Mouse (Mus musculus) CH12.LX (cell line): Measurements from ENCODE around the gene Avpi1. TPM values are rescaled to one million over a fixed set of nuclear protein-coding genes. Genes with fewer than 3 reads are reported as not detected.

Source experiments
- DNase-seq: peaks from one replicate; pipeline ENCODE4 v3.0.0-alpha.2; 2013; ENCODE audit errors: extremely low read depth
- H3K27ac ChIP-seq: 2 replicates; pipeline ENCODE4 v1.5.1; 2012; ENCODE audit warnings: low read depth, mild to moderate bottlenecking, control low read depth, moderate library complexity; ENCODE audit not compliant: insufficient read depth
- H3K27me3 ChIP-seq: replicated peaks from 2 replicates; pipeline ENCODE3; 2012; ENCODE audit warnings: inconsistent platforms
- H3K36me3 ChIP-seq, 2 experiments: replicated peaks in 1 of 2; 2 replicates each; pipeline versions ENCODE3 to v1.6.1; 2012; ENCODE audit warnings: inconsistent platforms in 1 of 2, low read length in 1 of 2, mild to moderate bottlenecking in 1 of 2, mixed read lengths in 1 of 2, moderate library complexity in 1 of 2; ENCODE audit not compliant: control insufficient read depth in 1 of 2, insufficient read depth in 1 of 2
- H3K4me1 ChIP-seq, 2 experiments: 2 replicates each; pipeline ENCODE4 v1.6.1; 2012; ENCODE audit warnings: inconsistent platforms in 1 of 2, moderate library complexity in 1 of 2; ENCODE audit not compliant: insufficient read depth in 2 of 2, control insufficient read depth in 1 of 2
- H3K4me2 ChIP-seq: 2 replicates; pipeline ENCODE4 v1.6.1; 2012; ENCODE audit warnings: low read depth, mild to moderate bottlenecking, control low read depth; ENCODE audit not compliant: poor library complexity, insufficient read depth, severe bottlenecking
- H3K4me3 ChIP-seq, 3 experiments: fragments of 150-350 bp in 1 of 3; sonication (generic) in 1 of 3; replicated peaks in 1 of 3; 2 replicates each; pipeline versions ENCODE3 to v1.5.1; 2011 to 2012; ENCODE audit warnings: low read depth in 2 of 3, low read length in 2 of 3, mild to moderate bottlenecking in 2 of 3, moderate library complexity in 2 of 3, control low read depth in 1 of 3, improper control_type of control experiment in 1 of 3, inconsistent platforms in 1 of 3, mixed read lengths in 1 of 3; ENCODE audit not compliant: poor library complexity in 1 of 3
- H3K79me2 ChIP-seq: replicated peaks from 2 replicates; pipeline ENCODE4 v1.6.1; 2012; ENCODE audit warnings: mild to moderate bottlenecking, moderate library complexity; ENCODE audit not compliant: control insufficient read depth, poor library complexity, insufficient read depth, severe bottlenecking; ENCODE audit errors: extremely low read depth
- H3K9ac ChIP-seq: 2 replicates; pipeline ENCODE4 v1.6.1; 2012; ENCODE audit warnings: low read depth, mild to moderate bottlenecking, control low read depth, moderate library complexity; ENCODE audit not compliant: insufficient read depth
- H3K9me3 ChIP-seq: replicated peaks from 2 replicates; pipeline ENCODE3; 2012; ENCODE audit warnings: low read length, inconsistent platforms, mixed read lengths
- CHD2 ChIP-seq: IDR thresholded peaks from 2 replicates; pipeline ENCODE4 v1.6.1; 2011; ENCODE audit warnings: low read length, improper control_type of control experiment
- ETS1 ChIP-seq: conservative IDR thresholded peaks from 2 replicates; pipeline ENCODE4 v1.6.1; 2012; ENCODE audit warnings: low read depth, mild to moderate bottlenecking, inconsistent platforms, low read length, improper control_type of control experiment, moderate library complexity
- HCFC1 ChIP-seq: IDR thresholded peaks from 2 replicates; pipeline ENCODE4 v1.6.1; 2012; ENCODE audit warnings: low read depth, mild to moderate bottlenecking, inconsistent platforms, low read length, improper control_type of control experiment
- JUND ChIP-seq: conservative IDR thresholded peaks from 2 replicates; pipeline ENCODE4 v1.6.1; 2011; ENCODE audit warnings: low read depth, low read length, improper control_type of control experiment
- KAT2A ChIP-seq: IDR thresholded peaks from 2 replicates; pipeline ENCODE4 v1.6.1; 2012; ENCODE audit warnings: low read length, improper control_type of control experiment, inconsistent platforms; ENCODE audit not compliant: insufficient replicate concordance
- MAFK ChIP-seq: IDR thresholded peaks from 2 replicates; pipeline ENCODE4 v1.6.1; 2011; ENCODE audit warnings: low read length, improper control_type of control experiment; ENCODE audit not compliant: insufficient replicate concordance
- MAX ChIP-seq: IDR thresholded peaks from 2 replicates; pipeline ENCODE4 v1.6.1; 2011; ENCODE audit warnings: low read length, improper control_type of control experiment
- MAZ ChIP-seq: IDR thresholded peaks from 2 replicates; pipeline ENCODE4 v1.6.1; 2012; ENCODE audit warnings: low read depth, mild to moderate bottlenecking, inconsistent platforms, low read length, improper control_type of control experiment, moderate library complexity
- MYC ChIP-seq: IDR thresholded peaks from 2 replicates; pipeline ENCODE4 v1.6.1; 2011; ENCODE audit warnings: low read depth, mild to moderate bottlenecking, improper control_type of control experiment, low read length
- PAX5 ChIP-seq: IDR thresholded peaks from 2 replicates; pipeline ENCODE4 v1.6.1; 2012; ENCODE audit warnings: low read length, inconsistent platforms, mixed read lengths
- RAD21 ChIP-seq: IDR thresholded peaks from 2 replicates; pipeline ENCODE4 v1.6.1; 2011; ENCODE audit warnings: low read depth, mild to moderate bottlenecking, low read length, improper control_type of control experiment, moderate library complexity
- UBTF ChIP-seq: IDR thresholded peaks from 2 replicates; pipeline ENCODE4 v1.6.1; 2012; ENCODE audit warnings: low read depth, mild to moderate bottlenecking, inconsistent platforms, low read length, improper control_type of control experiment, moderate library complexity
- USF1 ChIP-seq: IDR thresholded peaks from 2 replicates; pipeline ENCODE4 v1.6.1; 2014; ENCODE audit warnings: low read depth, mild to moderate bottlenecking, inconsistent platforms, low read length, improper control_type of control experiment
- dilution Hi-C: fragments of 300-500 bp; cut with MboI; formaldehyde crosslinking; loops from 2 replicates; pipeline ENCODE4 v1.14.3; 2020; ENCODE audit warnings: low sequenced_read_pairs; ENCODE audit not compliant: extremely low pct_unique_long_range_greater_than_20kb, extremely low pct_ligation_motif_present
- in situ Hi-C: fragments of 300-500 bp; cut with MboI; formaldehyde crosslinking; loops from 3 replicates; pipeline ENCODE4 v1.14.3; 2019; ENCODE audit warnings: low sequenced_read_pairs, low pct_ligation_motif_present, low pct_unique_long_range_greater_than_20kb, mixed read lengths
- polyA plus RNA-seq: library from polyadenylated mRNA; unstranded; fragments of >175 nt; gene quantifications from 2 replicates; pipeline ENCODE4 v1.2.1, GENCODE M21; 2012; ENCODE audit warnings: low read depth; ENCODE audit not compliant: insufficient read length
- total RNA-seq, 2 experiments: library from RNA; depleted of rRNA; stranded (reverse); fragments of 300-350 nt in 1 of 2; fragments of >200 nt in 1 of 2; gene quantifications; 2 replicates each; pipeline ENCODE4 v1.2.3; 2012 to 2014

Gene Avpi1
- total and polyA plus RNA-seq, 3 experiments: 5.9 to 9.3 (median 9.0) TPM

GRCm38 (mm10) chr19:42120451-42120850 lies 8.4 kb downstream of the Avpi1 start:
- no peaks in the 10 kb centered on the region for H3K79me2 ChIP-seq
- dilution Hi-C loops: no loop called here
- no peak for DNase-seq
- peaks cover 45 to 94% of the 10 kb centered on the region in 2 experiments for H3K36me3 ChIP-seq
- no peak overlapping the region for H3K9ac ChIP-seq
- in situ Hi-C loops: no loop called here
- no peak overlapping the region for H3K4me2 ChIP-seq
- H3K4me3 ChIP-seq: no peak overlapping the region
- TF ChIP-seq MAZ: no peak
- TF ChIP-seq ETS1: no peak
- no peak for TF ChIP-seq MAX
- no peak for TF ChIP-seq MAFK
- TF ChIP-seq JUND: no peak
- TF ChIP-seq KAT2A: no peak
- no peak for TF ChIP-seq UBTF
- TF ChIP-seq, all 38 proteins: peak for 0
- Histone ChIP-seq H3K4me1 (peaks cover 0 to 6% of the 10 kb centered on the region in 2 experiments; a peak in 3 of 4 replicates), H3K27ac (no peak overlapping the region), H3K27me3 (no peaks in the 10 kb centered on the region), H3K9me3 (no peaks in the 10 kb centered on the region)

GRCm38 (mm10) chr19:42118596-42118995 lies 10.3 kb downstream of the Avpi1 start:
- Histone ChIP-seq H3K4me2 (no peak overlapping the region), H3K27ac (no peak overlapping the region), H3K36me3 (peaks cover 46 to 91% of the 10 kb centered on the region in 2 experiments), H3K9ac (no peak overlapping the region), H3K9me3 (no peaks in the 10 kb centered on the region), H3K27me3 (no peaks in the 10 kb centered on the region), H3K4me1 (peaks cover 0 to 6% of the 10 kb centered on the region in 2 experiments; a peak in 3 of 4 replicates), H3K4me3 (no peak overlapping the region), H3K79me2 (no peaks in the 10 kb centered on the region)
- in situ Hi-C loops (no loop called here), dilution Hi-C loops (no loop called here)
- TF ChIP-seq MYC (no peak), PAX5 (no peak)
- DNase-seq: no peak

- Histone ChIP-seq H3K27me3 (no peaks in the 10 kb centered on the region), H3K9me3 (no peaks in the 10 kb centered on the region), H3K4me1 (peaks cover 0 to 4% of the 10 kb centered on the region in 2 experiments; a peak in 3 of 4 replicates), H3K4me2 (no peak overlapping the region), H3K9ac (no peak overlapping the region), H3K4me3 (no peak overlapping the region), H3K79me2 (no peaks in the 10 kb centered on the region), H3K36me3 (peaks cover 45 to 91% of the 10 kb centered on the region in 2 experiments), H3K27ac (no peak overlapping the region)
- in situ Hi-C loops: no loop called here
- TF ChIP-seq HCFC1: no peak
- TF ChIP-seq CHD2: no peak
- no peak for TF ChIP-seq MYC
- no peak for TF ChIP-seq USF1
- TF ChIP-seq RAD21: no peak
- DNase-seq: no peak
- dilution Hi-C loops: no loop called here
Measured at GRCm38 (mm10) chr19:42118142-42118541, 10.7 kb downstream of the Avpi1 start.
